Mouse (Mus musculus) inflammation-experienced regulatory T-cells, adult 6 months (primary cell): ENCODE results near the gene Gm6526. TPM values are rescaled to one million over a fixed set of nuclear protein-coding genes. Genes with fewer than 3 reads are reported as not detected.
"Not testable (repeated sequence)": the region's sequence is repeated elsewhere in the genome, so short reads cannot be mapped to it uniquely, and the experiment has no call there.

Source experiments
- ATAC-seq: one replicate; pipeline ENCODE4 v1.8.0; 2017
- polyA plus RNA-seq, 3 experiments: library from polyadenylated mRNA; unstranded; fragments of 100-300 nt; shearing (Covaris generic); gene quantifications; one replicate each; pipeline ENCODE4 v1.2.1; 2017

Gene Gm6526
- polyA plus RNA-seq, result not detected

- not testable (repeated sequence) for ATAC-seq
Measured at GRCm38 (mm10) chr14:43747566-43747965, at the start of gene Gm6526. Gene Gm6526, plus strand, starts transcription at chr14:43747866.

- ATAC-seq, result not testable (repeated sequence)
Measured at GRCm38 (mm10) chr14:43727385-43727784, 20.3 kb upstream of the Gm6526 start, which contains the start of gene Gm16506. Gene Gm16506, minus strand, starts transcription at chr14:43727485.

- ATAC-seq, result not testable (repeated sequence)
Measured at GRCm38 (mm10) chr14:43784645-43785044, 37.0 kb downstream of the Gm6526 start, which contains the start of gene Gm8180. Gene Gm8180, minus strand, starts transcription at chr14:43784745.

- ATAC-seq, result not testable (repeated sequence)
Measured at GRCm38 (mm10) chr14:43793811-43794210, 46.1 kb downstream of the Gm6526 start.

DNA sequence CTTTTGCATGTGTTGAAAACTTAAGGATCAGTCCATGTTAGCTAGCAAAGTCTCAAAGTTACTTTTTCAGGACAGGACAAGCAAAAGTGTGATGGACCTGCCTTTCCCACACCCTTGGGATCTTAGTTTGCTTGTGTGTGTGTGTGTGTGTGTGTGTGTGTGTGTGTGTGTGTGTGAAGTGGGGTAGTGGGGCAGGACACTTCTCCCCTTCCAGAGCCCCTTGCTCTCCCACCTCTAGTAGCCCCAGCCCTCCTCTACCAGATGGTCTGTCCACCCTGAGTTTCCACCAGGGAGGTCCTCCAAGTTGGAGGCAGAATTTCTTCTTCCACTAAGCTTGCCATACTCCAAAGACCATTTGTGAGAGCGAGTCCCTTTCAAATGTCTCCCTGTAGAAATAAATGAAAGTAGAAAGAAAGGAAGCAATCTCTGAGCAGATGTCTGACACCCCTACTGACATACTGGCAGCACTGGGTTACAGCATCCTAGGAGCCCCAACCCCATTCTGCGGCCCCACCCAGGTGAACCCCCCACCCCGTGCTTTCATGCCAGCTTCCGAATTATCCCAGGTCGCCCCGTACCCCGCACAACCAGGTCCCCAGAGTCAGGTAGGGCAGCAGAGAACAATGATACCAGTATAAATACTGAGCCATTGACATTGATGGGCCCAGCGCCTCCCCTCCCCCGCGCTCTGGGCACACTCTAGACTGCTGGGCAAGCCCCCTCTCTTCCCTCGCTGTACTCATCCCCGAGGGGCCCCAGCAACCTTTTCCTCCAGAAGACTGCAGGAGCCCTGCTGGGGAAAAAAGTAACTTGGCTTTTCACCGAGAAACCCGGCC is 48.6 kb downstream of the Gm6526 start:
- no peak for ATAC-seq

- ATAC-seq, result not testable (repeated sequence)
Measured at GRCm38 (mm10) chr14:43796905-43797470, 49.3 kb downstream of the Gm6526 start.

DNA sequence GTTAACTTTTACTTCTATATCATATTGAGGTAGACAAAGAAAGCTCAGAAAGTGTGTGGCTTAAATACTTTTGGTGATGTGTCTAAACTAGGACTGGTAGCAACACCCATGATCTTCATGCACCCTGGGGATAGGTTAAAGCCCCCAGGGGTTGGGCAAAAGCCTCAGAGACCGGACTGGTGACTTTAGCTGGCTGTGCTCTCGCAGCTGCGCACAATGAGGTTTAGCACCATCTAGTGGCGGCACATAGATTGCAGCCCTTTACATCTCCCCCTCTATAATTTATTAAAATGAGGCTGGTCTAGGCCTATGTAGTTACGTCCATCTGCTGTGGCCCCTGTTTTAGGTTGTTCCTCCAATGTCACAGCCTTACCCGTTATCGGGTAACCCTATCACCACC is 56.8 kb downstream of the Gm6526 start:
- not testable (repeated sequence) for ATAC-seq

Other genes with a start within 250 kb of the Gm6526 start
- not detected for gene Gm5799, start 204.3 kb upstream of the Gm6526 start, polyA plus RNA-seq
- gene Gm17654, start 168.7 kb upstream of the Gm6526 start, polyA plus RNA-seq, result not detected
- gene Gm10375, start 139.9 kb upstream of the Gm6526 start, polyA plus RNA-seq, result not detected
- gene Gm8165, start 70.7 kb upstream of the Gm6526 start, polyA plus RNA-seq, result not detected
- gene Gm7324, start 50.0 kb upstream of the Gm6526 start, polyA plus RNA-seq, result 1 to 10 TPM in 2 of 3 experiments, not detected in 1; 2.0 to 2.1 TPM
- not detected for gene Gm16506, start 20.4 kb upstream of the Gm6526 start, polyA plus RNA-seq
- not detected for gene Gm8180, start 36.9 kb downstream of the Gm6526 start, polyA plus RNA-seq
- not detected for gene Ear1, start 127.7 kb downstream of the Gm6526 start, polyA plus RNA-seq
- not detected for gene Ear10, start 175.7 kb downstream of the Gm6526 start, polyA plus RNA-seq
- not detected for gene Gm8113, start 177.5 kb downstream of the Gm6526 start, polyA plus RNA-seq
- gene Ang5, start 209.2 kb downstream of the Gm6526 start, polyA plus RNA-seq, result not detected